Mouse (Mus musculus): Measurements from ENCODE around the gene Arhgap42.

Gene Arhgap42

DNA sequence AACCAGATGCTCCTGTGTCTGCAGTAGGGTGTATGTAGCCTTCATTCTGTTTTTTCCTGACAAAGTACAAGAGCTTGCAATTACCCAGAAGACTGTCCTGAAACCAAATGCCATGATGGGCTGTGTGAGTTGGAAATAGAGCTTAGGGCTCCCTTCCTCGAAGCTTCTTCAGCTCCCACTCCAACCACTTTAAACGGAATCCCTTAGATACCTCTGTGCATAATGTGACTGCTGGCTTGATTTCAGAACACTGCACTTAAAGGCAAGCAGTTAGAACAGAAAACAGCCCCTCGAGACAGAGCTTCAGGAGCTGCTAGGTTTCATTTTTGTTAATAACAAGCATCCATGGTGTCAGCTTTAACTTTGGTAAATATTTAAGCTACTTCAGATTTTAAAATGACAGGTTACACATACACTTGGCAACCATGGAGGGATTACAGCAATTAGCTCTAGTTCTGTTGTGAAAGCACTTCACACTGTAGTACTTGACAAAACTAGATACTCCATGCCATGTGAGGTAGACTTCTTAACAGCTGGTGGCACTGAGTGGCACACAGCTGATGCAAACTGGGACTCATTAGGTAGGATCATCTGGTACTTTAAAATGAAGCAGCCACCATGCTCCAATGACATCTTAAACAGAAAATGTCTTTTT, 201.8 kb downstream of the Arhgap42 start:
- in situ Hi-C loops (cut with MseI, MboI), result no loop called here

DNA sequence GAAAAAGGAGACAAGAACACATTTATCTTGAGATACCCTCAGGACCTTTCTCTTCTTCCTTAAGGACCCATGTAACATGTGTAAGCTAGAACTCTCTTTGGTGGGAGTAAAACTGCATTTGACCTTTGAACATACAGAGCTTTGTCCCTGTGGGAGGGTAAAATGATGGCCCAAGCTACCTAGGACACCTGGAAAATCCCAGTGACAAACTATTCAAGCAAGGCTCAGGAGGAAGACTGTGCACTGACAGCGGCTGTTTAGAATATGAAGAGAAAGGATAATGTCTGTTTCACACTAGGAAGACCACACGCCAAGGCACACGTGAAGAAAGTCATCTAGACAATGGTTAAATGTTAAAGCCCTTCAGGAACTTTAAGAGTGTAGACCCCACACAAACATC, 211.0 kb downstream of the Arhgap42 start:
- in situ Hi-C loops (cut with MseI, MboI), result no loop called here

DNA sequence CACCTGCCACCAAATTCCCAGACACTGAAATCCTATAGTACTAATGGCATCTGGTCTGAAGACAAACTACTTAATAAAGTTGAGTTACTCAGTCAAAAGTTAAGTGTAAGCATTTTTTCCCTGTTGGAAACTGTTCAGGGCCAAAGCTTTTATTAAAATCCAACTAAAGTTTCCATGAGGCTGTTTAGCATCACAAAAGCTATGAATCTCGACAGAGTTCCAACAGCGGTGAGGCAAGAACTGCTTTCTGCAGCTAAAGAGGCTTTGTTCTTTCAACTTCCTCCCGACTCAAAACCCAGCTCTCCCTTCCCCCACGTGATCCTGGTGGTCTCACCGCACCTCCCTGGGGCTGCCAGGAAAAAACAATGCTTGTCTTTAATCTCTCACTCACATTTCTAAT, 211.5 kb downstream of the Arhgap42 start:
- in situ Hi-C loops (cut with MseI, MboI), result no loop called here

DNA sequence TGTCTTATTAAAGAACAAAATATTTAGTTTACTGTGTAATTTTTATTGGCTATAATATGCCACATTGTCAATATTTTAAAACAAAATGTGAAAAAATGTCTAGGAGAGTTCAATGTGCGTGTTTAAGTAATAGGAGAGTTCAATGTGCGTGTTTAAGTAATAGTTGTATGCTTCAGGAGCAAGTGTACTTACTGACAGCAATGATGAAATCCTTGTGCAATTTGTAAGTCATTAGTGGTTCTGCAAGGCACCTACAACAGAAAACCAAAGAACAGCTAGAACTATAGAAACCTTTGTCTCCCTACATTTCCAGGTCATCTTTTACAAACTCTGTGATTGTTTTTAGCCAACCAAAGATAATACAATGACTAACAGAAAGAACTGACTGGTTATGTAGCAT, 223.8 kb downstream of the Arhgap42 start:
- in situ Hi-C loops (cut with MseI, MboI), result no loop called here

DNA sequence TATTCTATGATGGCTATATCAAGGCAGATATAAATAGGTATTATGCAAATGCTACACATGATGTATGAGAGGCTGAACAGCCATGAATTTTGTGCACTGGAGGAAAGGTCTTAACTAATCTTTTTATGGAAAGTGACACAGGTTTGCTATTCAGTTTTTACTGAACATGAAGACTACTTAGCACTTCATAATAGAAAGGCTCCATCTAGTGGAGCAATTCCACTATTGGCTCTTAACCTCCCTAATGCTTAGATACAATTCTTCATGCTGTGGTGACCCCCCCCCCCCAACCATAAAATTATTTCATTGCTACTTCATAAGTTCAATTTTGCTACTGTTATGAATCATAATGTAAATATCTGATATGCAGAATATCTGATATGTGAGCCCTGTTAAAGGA, 237.7 kb downstream of the Arhgap42 start:
- in situ Hi-C loops (cut with MseI, MboI), result no loop called here

DNA sequence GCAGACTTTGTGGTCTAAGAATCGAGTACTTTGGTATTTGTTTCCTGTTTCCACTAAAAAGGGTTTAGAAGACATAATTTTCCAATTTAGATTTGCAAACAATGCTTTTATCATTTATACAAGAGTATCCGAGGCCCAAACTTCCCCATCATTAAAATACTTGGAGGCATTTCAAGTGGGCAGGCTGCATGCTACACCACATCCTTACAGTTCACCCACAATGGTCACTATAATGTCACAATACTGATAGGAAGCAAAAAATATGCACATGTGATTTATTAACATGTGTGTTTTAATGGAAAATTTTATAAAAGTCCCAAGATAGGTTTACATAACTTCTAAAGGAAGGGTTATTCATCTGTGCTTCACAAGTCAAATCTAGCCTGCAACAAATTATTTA, 242.4 kb downstream of the Arhgap42 start:
- in situ Hi-C loops (cut with MseI, MboI), result no loop called here

DNA sequence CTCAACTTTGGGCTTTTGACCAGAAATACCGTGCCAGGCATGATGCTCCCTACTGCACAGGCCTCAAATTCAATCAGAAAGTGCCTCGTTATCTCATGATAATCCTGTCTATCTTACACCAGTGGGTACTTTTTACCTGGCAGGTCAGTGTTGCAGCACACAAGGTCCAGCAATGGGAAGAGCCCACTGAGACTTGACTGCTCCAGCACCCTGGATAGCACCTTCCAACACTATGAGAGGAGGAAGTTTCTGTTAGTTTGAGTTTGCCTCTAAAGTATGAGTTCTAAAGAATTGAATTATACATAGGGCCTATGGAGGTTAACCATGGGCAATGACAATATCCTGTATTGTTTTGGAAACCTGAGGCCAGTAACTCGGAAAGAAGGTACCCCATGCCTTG, 256.6 kb downstream of the Arhgap42 start:
- in situ Hi-C loops (cut with MseI, MboI), result no loop called here

DNA sequence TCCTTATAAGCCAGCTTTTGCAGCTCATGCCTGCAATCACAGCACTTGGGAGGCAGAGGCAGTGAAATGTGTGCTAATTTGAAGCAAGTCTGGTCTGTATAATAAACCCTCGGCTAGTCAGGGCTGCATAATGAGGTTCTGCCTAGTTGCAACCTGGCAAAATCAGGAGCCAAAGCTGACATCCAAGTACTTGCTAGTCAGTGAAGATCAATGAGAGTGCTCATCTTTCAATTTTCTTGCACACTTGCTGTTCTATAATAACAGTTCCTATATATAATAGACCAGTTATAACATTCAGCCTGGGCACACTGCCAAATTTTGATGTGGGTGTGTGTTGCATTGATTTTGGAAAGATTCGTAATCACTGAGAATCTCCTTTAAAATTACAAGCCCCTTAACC, 261.1 kb downstream of the Arhgap42 start:
- in situ Hi-C loops (cut with MseI, MboI), result no loop called here

DNA sequence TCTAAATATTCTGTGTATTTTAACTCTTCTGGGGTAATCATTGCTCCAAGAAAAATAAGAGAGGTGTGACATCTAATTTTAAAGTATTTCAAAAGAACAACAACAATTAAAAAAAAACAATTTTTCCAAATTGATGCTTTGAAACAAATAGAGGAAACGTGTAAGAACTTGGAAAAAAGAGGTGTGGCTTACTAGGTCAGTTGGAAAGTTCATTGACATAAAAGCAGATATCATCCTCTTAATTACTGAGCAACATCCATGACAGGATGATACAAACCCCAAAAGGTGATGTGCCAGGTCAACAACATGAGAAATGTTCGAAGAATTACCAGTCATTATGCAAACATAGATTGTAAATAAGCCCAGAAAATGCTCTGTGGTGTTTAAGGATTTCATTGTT, 267.4 kb downstream of the Arhgap42 start, which contains the start of gene Gm16485:
TSS of gene Gm16485 (plus strand) at position 301 of the 400 bp plus-strand sequence.
- in situ Hi-C loops (cut with MseI, MboI), result loop anchor here in 1 of 2 experiments (25.0 kb wide), 1 partner anchor 734 kb away; no protein-coding TSS in a partner anchor

DNA sequence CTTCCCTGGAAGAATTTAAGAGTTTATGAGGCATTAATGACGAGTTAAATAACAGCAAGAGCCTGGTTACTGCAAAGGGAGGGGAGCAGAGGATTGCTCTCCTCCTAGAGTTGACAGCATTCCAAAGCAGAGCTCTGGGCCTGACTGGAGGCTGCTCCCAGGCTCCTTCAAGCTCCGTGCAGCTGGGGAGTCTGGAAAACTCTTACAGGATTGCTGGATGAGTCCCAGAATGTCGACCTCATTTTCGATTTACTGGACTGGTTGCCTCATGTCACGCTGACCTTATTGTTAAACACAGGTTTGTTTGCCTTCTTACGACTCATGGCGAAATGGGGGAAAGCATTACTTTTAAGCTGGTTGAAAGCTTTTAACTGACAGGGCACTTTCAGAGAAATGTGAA, 268.7 kb downstream of the Arhgap42 start:
- in situ Hi-C loops (cut with MseI, MboI), result loop anchor here in 1 of 2 experiments (25.0 kb wide), 1 partner anchor 733 kb away; no protein-coding TSS in a partner anchor

DNA sequence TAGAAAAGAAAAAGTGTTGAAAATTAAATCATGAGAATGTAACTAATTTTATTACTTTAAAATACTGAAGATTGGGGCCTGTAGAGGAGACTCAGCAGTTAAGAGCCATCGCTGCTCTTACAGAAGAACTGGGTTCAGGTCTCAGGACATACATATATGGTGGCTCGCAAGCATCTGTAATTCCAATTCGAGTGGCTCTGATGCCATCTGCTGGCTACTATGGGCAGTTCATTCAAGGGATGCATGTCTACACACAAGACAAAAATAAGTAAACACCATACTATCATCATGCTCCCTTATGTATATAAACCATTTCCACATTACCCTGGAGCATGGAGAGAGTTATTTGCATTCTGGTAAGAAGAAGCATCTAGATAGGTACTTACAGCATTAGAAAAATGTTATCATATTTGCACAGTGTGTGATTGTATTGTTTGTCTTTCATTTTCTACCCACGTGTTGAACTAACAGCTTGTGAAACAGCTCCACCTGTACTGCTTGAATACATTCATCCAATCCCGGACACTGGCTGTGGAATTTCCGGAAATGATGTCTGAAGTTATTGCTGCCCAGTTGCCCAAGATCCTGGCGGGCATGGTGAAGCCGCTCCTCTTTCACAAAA, 274.3 kb downstream of the Arhgap42 start:
- in situ Hi-C loops (cut with MseI, MboI), result loop anchor here (5.0 to 25.0 kb wide), 3 partner anchors 267 to 727 kb away; no protein-coding TSS in a partner anchor

DNA sequence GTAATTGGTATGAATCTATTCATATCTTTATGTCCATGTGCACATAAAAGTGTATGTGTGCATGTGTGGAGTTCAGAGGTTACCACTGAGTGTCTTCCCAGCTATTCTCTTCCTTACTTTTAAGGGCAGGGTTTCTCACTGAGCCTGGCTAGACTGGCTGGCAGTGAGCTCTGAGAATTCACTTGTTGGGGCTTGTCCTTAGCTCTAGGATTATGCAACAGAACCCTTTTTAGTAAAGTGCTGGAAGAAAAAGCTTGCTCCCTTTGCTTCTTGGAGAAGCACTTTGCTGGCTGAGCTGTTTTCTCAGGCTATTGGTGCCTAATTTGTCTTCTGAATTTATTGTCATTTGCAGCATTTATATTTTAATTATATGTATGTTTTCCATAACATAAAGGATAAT, 285.6 kb downstream of the Arhgap42 start:
- in situ Hi-C loops (cut with MseI, MboI), result loop anchor here in 1 of 2 experiments (25.0 kb wide), 1 partner anchor 716 kb away; no protein-coding TSS in a partner anchor
